8 mouse cellular contexts compared by ENCODE assay signal in genomic region chr11:120824787-120825288, GRCm38 (mm10). TPM values are rescaled to one million over a fixed set of nuclear protein-coding genes. Genes with fewer than 3 reads are reported as not detected.
DNase-seq lines count a peak whose midpoint lies in the region; ATAC-seq and TF ChIP-seq lines count a peak whose summit lies in the region.

No protein-coding gene starts in this region.

- DNase-seq in lung, embryonic 14.5 days, result no peak
- no peak for DNase-seq in lung, postnatal 36 days
- no peak for DNase-seq in gastrocnemius, adult 18-20 months (ENCODE audit: low spot score)
- DNase-seq in left cerebral cortex, postnatal 14 days (ENCODE audit: low spot score in 2 of 2), result no peak
- DNase-seq in right cerebral cortex, postnatal 10 days (ENCODE audit: low spot score in 2 of 2), result no peak

- peak overlapping the region; percentile 97 for H3K4me2 ChIP-seq in lung, embryonic 14.5 days
- H3K4me2 ChIP-seq in embryonic facial prominence, embryonic 12.5 days (replicated peaks), result peak overlapping the region; percentile 97
- peak overlapping the region; percentile 83 for H3K4me2 ChIP-seq in intestine, embryonic 15.5 days (replicated peaks)
- peak overlapping the region; percentile 100 for H3K4me2 ChIP-seq in neural tube, embryonic 13.5 days

- ATAC-seq in lung, embryonic 14.5 days (ENCODE audit: insufficient read depth), result peak; percentile 13
- peak; percentile 58 for ATAC-seq in embryonic facial prominence, embryonic 12.5 days (ENCODE audit: insufficient number of reproducible peaks, insufficient read depth, low FRiP score, low TSS enrichment)
- ATAC-seq in intestine, embryonic 15.5 days, result 0 out of 2 replicates have a peak, but pooled peaks have one; percentile 2
- peak; percentile 3; the same call in 1 of the 2 replicates for ATAC-seq in neural tube, embryonic 13.5 days (ENCODE audit: low read depth)

- H3K27ac ChIP-seq in lung, embryonic 14.5 days (ENCODE audit: low read depth), result peak overlapping the region; percentile 97
- peak overlapping the region; percentile 98 for H3K27ac ChIP-seq in embryonic facial prominence, embryonic 12.5 days
- peak overlapping the region; percentile 95 for H3K27ac ChIP-seq in intestine, embryonic 15.5 days
- peak overlapping the region; percentile 99 for H3K27ac ChIP-seq in neural tube, embryonic 13.5 days (replicated peaks)

- 1% methylated on average over 21 of the region's 21 CpGs for WGBS in lung, embryonic 14.5 days
- whole genome bisulfite sequencing in embryonic facial prominence, embryonic 12.5 days, result under 1% methylated on average over 21 of the region's 21 CpGs
- under 1% methylated on average over 21 of the region's 21 CpGs for WGBS in intestine, embryonic 15.5 days
- WGBS in neural tube, embryonic 13.5 days, result 1% methylated on average over 21 of the region's 21 CpGs

- H3K27me3 ChIP-seq in lung, embryonic 14.5 days (ENCODE audit: insufficient read depth, low read length), result no peaks in the 10 kb centered on the region
- H3K27me3 ChIP-seq in embryonic facial prominence, embryonic 12.5 days, result no peaks in the 10 kb centered on the region
- H3K27me3 ChIP-seq in intestine, embryonic 15.5 days (replicated peaks), result no peaks in the 10 kb centered on the region
- no peaks in the 10 kb centered on the region for H3K27me3 ChIP-seq in neural tube, embryonic 13.5 days

- intact Hi-C loops in left cerebral cortex, postnatal 14 days (cut with DNase I), result loop anchor here (5.0 kb wide), 1 partner anchor 77 kb away; no protein-coding TSS in a partner anchor

- peaks cover 19% of the 10 kb centered on the region for H3K4me1 ChIP-seq in lung, embryonic 14.5 days (ENCODE audit: insufficient read depth)
- H3K4me1 ChIP-seq in embryonic facial prominence, embryonic 12.5 days, result peaks cover 38% of the 10 kb centered on the region
- peaks cover 35% of the 10 kb centered on the region for H3K4me1 ChIP-seq in intestine, embryonic 15.5 days (replicated peaks)
- H3K4me1 ChIP-seq in neural tube, embryonic 13.5 days (replicated peaks), result peaks cover 50% of the 10 kb centered on the region

- no peak for TF ChIP-seq CTCF in lung, embryonic 14.5 days (IDR thresholded peaks at IDR 0.05; ENCODE audit: low read depth)

- H3K4me3 ChIP-seq in lung, embryonic 14.5 days (ENCODE audit: low read depth, low read length), result peak overlapping the region; percentile 89
- peak overlapping the region; percentile 83 for H3K4me3 ChIP-seq in embryonic facial prominence, embryonic 12.5 days
- H3K4me3 ChIP-seq in intestine, embryonic 15.5 days (replicated peaks), result peak overlapping the region; percentile 92
- H3K4me3 ChIP-seq in neural tube, embryonic 13.5 days, result peak overlapping the region; percentile 92

- H3K9ac ChIP-seq in lung, embryonic 14.5 days, result peak overlapping the region; percentile 90
- H3K9ac ChIP-seq in embryonic facial prominence, embryonic 12.5 days, result peak overlapping the region; percentile 92
- H3K9ac ChIP-seq in intestine, embryonic 15.5 days, result peak overlapping the region; percentile 64
- peak overlapping the region; percentile 96 for H3K9ac ChIP-seq in neural tube, embryonic 13.5 days

- no peaks in the 10 kb centered on the region for H3K9me3 ChIP-seq in lung, embryonic 14.5 days (ENCODE audit: low read depth, low read length)
- H3K9me3 ChIP-seq in embryonic facial prominence, embryonic 12.5 days, result no peaks in the 10 kb centered on the region
- H3K9me3 ChIP-seq in intestine, embryonic 15.5 days, result no peaks in the 10 kb centered on the region
- H3K9me3 ChIP-seq in neural tube, embryonic 13.5 days, result no peaks in the 10 kb centered on the region

- peaks cover 29% of the 10 kb centered on the region for H3K36me3 ChIP-seq in lung, embryonic 14.5 days (ENCODE audit: insufficient read depth)
- H3K36me3 ChIP-seq in embryonic facial prominence, embryonic 12.5 days, result peaks cover 26% of the 10 kb centered on the region
- H3K36me3 ChIP-seq in intestine, embryonic 15.5 days, result peaks cover 18% of the 10 kb centered on the region
- peaks cover 25% of the 10 kb centered on the region for H3K36me3 ChIP-seq in neural tube, embryonic 13.5 days

RNA-seq across cellular contexts. Expression of gene Fasn, which starts 0.5 kb away (rescaled TPM):
- polyA plus RNA-seq in lung, embryonic 14.5 days (2014; fragmentation: Nextera tagmentation; extraction: Ambion mirVana), result 83.3 and 95.5 TPM in 2 replicates
- 74.2 and 77.0 TPM in 2 replicates for polyA plus RNA-seq in embryonic facial prominence, embryonic 12.5 days (2016; fragmentation: Nextera tagmentation; extraction: Ambion mirVana)
- 48.8 and 54.3 TPM in 2 replicates for polyA plus RNA-seq in intestine, embryonic 15.5 days (2015; fragmentation: Nextera tagmentation; extraction: Ambion mirVana)
- polyA plus RNA-seq in neural tube, embryonic 13.5 days (2015; fragmentation: Nextera tagmentation; extraction: Ambion mirVana), result 63.8 and 67.4 TPM in 2 replicates
- total RNA-seq in gastrocnemius, adult 18-20 months (2021), result 10 to 100 TPM; 11.4 to 17.1 TPM
- 100 to 1,000 TPM; 207 to 211 TPM for total RNA-seq in left cerebral cortex, postnatal 14 days (2021)

RNA-seq across cellular contexts. Expression of gene Dus1l, which starts 28.6 kb away (rescaled TPM):
- polyA plus RNA-seq in lung, embryonic 14.5 days (2014; fragmentation: Nextera tagmentation; extraction: Ambion mirVana), result 77.2 and 87.4 TPM in 2 replicates
- 66.1 and 70.5 TPM in 2 replicates for polyA plus RNA-seq in embryonic facial prominence, embryonic 12.5 days (2016; fragmentation: Nextera tagmentation; extraction: Ambion mirVana)
- 76.5 and 82.1 TPM in 2 replicates for polyA plus RNA-seq in intestine, embryonic 15.5 days (2015; fragmentation: Nextera tagmentation; extraction: Ambion mirVana)
- polyA plus RNA-seq in neural tube, embryonic 13.5 days (2015; fragmentation: Nextera tagmentation; extraction: Ambion mirVana), result 39.8 and 49.0 TPM in 2 replicates
- total RNA-seq in gastrocnemius, adult 18-20 months (2021), result 10 to 100 TPM; 27.6 to 28.6 TPM
- total RNA-seq in left cerebral cortex, postnatal 14 days (2021), result 10 to 100 TPM; 44.2 to 49.0 TPM

RNA-seq across cellular contexts. Expression of gene Gps1, which starts 40.8 kb away (rescaled TPM):
- 240 and 257 TPM in 2 replicates for polyA plus RNA-seq in lung, embryonic 14.5 days (2014; fragmentation: Nextera tagmentation; extraction: Ambion mirVana)
- polyA plus RNA-seq in embryonic facial prominence, embryonic 12.5 days (2016; fragmentation: Nextera tagmentation; extraction: Ambion mirVana), result 243 and 245 TPM in 2 replicates
- 170 and 184 TPM in 2 replicates for polyA plus RNA-seq in intestine, embryonic 15.5 days (2015; fragmentation: Nextera tagmentation; extraction: Ambion mirVana)
- polyA plus RNA-seq in neural tube, embryonic 13.5 days (2015; fragmentation: Nextera tagmentation; extraction: Ambion mirVana), result 243 and 255 TPM in 2 replicates
- total RNA-seq in gastrocnemius, adult 18-20 months (2021), result 10 to 100 TPM; 62.5 to 63.3 TPM
- total RNA-seq in left cerebral cortex, postnatal 14 days (2021), result 100 to 1,000 TPM; 141 to 144 TPM

RNA-seq across cellular contexts. Expression of gene Rfng, which starts 40.8 kb away (rescaled TPM):
- 33.0 and 34.0 TPM in 2 replicates for polyA plus RNA-seq in lung, embryonic 14.5 days (2014; fragmentation: Nextera tagmentation; extraction: Ambion mirVana)
- polyA plus RNA-seq in embryonic facial prominence, embryonic 12.5 days (2016; fragmentation: Nextera tagmentation; extraction: Ambion mirVana), result 47.0 and 47.2 TPM in 2 replicates
- 33.1 and 36.5 TPM in 2 replicates for polyA plus RNA-seq in intestine, embryonic 15.5 days (2015; fragmentation: Nextera tagmentation; extraction: Ambion mirVana)
- polyA plus RNA-seq in neural tube, embryonic 13.5 days (2015; fragmentation: Nextera tagmentation; extraction: Ambion mirVana), result 89.7 and 105 TPM in 2 replicates
- total RNA-seq in gastrocnemius, adult 18-20 months (2021), result 10 to 100 TPM; 12.6 to 13.0 TPM
- 10 to 100 TPM; 75.3 to 79.6 TPM for total RNA-seq in left cerebral cortex, postnatal 14 days (2021)

Comparison
In these comparisons a context has a peak if more than half of its experiments do, and no peak if none do; other contexts are left out.
1. ATAC-seq: peak in every context shown above with its lines; median percentile 58 in embryonic facial prominence, embryonic 12.5 days; 13 in lung, embryonic 14.5 days; 3 in neural tube, embryonic 13.5 days; 2 in intestine, embryonic 15.5 days.